Mouse (Mus musculus): ENCODE results near the gene Ankrd54.
"Not testable (repeated sequence)": the region's sequence is repeated elsewhere in the genome, so short reads cannot be mapped to it uniquely, and the experiment has no call there.

The Ankrd54 gene

DNA sequence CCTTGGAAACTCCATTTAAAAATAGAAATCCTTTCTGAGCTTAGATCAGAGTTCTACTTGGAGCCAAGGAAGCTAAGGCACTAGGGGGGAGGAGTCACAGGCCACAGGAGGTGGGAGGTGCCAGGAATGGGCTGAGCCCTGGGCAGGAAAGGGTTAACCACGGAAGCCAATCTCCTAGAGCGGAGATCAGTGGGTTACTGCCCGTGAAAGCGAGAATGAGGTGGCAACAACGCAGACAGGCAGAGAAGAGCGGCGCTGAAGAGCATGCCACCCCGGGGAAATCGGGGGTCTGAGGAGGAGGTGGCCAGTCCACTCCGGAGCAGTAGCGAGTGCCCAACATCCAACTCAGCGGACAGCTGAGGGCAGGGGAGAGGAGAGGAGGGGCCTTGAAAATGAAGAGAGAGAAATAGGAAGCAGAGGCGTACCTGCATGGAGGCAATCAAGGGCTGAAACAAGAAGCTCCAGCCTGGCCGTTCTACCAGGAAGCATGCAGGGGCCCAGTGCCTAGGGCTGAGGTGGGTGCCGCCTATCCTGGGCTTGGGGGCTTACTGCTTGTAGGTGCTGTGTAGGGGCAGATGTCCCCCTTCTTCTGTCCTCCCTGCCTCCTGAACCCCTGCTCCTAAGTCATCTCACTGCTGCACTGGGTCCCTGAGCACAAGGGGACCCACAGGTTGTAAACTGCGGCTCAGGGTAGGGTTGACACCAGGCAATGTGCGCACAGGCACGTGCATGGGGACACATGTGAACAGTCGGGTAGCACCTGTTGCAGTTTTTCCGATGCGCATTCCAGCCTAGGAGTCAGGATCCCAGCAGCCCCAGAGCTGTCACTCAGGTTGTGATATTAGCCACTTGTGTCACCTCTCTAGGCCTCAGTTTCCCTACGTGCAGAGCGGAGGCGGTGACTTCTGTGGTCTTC is 21.9 kb downstream of the Ankrd54 start:
- peak in 1 of 2 experiments; percentile 61 for DNase-seq

DNA sequence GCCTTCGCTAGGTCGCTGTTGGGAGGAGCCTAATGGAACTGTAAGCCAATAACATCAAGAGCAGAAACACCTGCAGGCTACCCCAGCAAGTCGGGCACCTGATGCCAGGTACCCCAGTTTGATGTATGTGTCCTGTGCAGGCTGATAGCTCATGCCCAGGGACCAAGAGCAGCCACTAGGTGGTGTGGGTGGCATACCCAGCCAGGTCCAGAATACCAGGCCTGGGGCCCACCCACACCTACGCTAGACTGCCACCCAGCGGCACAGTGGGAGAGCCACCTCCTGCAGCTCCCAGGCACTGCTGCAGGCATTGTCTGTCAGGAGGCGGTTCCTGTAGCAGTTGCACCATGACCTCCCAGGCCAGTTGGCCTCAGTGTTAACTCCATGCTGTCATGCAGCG is 23.8 kb downstream of the Ankrd54 start:
- peak; percentile 89 to 91 for DNase-seq

DNA sequence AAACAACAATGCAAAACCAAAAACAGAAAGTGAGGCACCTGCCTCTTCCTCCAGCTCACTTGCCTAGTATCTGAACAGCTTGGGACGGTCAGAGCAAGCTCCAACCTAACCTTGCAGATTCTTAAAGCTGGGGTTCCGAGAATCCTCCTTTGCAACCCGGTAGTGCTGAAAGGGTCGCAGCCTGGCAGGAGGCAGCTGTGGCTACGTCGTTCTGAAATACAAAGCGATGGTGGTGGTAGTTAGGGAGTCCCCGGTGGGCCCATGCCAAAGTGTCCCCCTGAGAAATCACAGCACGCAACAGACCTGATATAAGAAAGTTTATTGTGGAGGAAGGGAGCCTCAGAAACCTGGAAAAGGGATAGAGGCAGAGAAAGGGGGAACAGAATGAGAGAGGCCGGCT is 24.4 kb downstream of the Ankrd54 start:
- no peak for DNase-seq

DNA sequence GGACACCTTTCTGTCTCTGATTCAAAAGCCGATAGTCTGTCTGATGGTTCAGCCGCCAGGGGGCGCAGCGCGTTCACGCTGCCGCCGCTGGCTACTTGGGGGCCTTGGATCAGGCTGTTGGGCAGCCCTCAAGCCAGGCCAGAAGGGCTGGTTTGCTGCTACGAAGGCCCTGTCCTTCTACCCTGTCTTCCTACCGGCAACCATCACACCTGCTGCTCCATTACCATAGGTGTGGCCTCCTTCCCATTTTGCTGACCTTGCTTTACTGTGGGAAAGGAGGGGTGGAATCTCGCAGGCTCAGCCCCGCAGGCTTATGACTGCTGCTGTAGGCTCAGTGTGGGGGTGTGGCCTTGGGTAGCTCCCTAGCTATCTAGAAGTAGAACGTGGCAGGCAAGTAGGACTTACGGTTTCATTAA is 24.8 kb downstream of the Ankrd54 start:
- peak in 1 of 2 experiments; percentile 76 for DNase-seq

DNA sequence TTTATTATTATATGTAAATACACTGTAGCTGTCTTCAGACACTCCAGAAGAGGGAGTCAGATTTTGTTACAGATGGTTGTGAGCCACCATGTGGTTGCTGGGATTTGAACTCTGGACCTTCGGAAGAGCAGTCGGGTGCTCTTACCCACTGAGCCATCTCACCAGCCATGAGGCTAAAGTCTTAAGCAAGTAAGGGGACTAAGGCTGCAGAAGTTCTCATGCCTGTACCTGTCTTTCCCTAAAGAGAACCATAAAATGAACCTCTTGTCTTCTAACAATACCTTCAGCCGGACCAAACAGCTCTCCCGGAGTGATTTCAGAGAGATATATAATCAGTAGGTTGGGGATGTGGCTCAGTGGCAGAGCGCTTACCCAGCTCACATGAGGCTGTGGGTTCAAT is 30.8 kb downstream of the Ankrd54 start:
- DNase-seq, result not testable (repeated sequence)

DNA sequence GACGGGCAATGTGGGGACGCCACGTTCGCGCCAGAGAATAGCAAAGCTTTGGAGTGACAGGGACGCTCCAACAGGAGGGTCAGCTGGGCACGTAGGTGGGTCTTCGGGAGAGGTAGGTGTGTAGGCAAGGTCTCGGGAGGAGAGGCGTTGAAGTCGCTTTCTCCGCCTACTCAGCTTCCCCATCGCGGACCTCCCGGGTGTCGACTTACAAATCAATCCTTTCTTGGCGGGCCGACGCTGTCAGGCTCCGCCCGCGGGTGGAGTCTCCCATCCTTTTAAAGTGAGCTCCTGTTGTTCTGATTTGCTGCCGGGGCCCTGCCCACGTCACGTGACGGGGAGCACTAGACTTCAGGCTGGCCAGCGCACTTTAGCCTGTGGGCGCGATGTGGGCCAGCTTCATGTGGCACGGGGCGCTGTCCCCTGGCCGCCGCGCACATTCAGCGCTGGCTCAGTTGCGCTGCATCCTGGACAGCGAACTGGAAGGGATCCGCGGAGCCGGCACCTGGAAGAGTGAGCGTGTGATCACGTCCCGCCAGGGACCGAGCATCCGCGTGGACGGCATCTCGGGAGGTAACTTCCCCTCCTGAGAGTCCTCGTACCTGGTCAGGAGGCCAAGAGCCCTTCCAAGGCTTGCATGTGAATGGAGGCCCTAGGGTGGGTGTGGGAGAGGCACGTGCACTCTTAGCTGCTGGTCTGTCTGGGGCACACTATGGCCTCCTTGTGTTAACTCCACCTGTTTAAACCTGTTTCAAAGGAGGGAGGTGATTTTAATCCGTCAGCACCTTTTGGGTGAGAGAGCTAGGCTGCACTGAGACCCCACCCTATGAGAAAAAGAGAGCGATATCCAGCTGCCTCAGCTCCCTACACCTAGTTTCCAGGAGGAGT is 31.9 kb downstream of the Ankrd54 start:
- DNase-seq, result peak; percentile 95 to 97

DNA sequence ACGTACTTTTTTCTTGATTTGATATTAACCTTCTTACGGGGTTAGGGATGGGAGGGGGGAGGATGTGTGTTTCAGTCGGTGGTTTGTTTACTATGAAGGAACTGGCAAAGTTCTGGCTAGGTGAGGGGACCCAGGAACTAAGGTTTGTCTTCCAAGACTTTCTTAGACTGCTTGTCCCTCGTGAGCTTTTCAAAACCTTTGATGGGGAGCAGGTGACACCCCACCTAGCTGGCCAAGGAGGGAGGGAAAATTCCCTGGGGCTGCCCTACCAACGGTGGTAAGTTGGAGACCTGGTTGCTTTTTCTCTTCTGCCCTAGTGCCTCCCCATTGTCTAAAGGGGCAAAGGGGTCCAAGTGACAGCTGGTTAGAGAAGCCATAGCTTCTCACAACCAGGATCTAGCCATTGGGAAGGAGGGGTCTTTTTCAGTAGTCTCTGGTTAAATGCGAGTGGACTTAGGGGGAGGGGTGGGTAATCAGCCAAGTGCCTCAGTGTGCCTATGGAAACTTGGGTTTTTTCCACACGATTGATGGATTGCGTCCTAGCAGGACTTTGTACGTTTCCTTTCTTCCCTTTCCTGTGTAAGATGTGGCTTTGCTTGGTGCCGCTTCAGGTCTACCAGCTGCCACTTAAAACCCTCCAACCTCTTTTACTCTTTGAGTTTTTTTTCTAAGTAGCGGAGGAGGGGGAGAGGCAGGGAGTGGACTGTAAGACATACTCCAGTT is 33.0 kb downstream of the Ankrd54 start:
- DNase-seq, result no peak

DNA sequence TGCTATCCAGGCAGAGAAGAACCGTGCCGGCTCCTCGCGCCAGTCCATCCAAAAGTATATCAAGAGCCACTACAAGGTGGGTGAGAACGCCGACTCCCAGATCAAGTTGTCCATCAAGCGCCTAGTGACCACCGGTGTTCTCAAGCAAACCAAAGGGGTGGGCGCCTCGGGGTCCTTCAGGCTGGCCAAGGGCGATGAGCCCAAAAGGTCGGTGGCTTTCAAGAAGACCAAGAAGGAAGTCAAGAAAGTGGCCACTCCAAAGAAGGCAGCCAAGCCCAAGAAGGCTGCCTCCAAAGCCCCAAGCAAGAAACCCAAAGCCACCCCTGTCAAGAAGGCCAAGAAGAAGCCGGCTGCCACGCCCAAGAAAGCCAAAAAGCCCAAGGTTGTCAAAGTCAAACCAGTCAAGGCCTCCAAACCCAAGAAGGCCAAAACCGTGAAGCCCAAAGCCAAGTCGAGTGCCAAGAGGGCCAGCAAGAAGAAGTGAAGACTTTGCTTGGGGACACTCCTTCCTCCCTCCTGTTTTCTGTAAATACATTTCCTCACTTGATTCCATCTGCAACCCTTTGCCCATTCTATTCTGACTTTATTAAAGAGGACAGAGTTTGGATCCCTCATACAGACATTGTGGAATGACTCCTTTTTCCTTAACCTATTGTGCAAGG is 33.7 kb downstream of the Ankrd54 start:
- no peak for DNase-seq

DNA sequence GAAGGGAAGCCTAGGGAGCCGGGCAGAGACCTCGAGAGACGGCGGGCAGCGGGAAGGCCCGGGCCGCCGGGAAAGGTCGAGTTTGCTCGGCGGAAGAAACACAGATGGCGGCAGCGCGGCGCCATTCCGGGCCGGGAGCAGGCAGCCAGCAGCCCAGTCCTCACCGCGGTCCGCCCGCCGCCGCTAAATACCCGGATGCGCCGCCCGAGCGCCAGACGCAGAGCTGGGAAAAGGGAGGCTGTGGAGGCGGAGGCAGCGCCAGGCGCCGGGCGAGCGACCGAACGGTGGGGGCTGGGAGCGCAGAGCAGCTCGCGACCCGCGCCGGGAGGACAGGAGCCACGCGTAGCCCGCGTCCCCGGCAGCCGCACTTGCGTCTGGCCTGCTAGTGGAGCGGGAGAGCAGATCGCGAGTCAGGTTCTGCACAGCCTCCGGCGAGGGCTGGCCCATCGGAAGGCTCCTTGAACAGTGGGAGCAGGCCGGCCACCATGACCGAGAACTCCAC is 34.4 kb downstream of the Ankrd54 start, which contains the start of gene H1f0:
TSS of gene H1f0 (plus strand) at position 214 of the 502 bp plus-strand sequence.
- DNase-seq, result peak; percentile 90 to 92

DNA sequence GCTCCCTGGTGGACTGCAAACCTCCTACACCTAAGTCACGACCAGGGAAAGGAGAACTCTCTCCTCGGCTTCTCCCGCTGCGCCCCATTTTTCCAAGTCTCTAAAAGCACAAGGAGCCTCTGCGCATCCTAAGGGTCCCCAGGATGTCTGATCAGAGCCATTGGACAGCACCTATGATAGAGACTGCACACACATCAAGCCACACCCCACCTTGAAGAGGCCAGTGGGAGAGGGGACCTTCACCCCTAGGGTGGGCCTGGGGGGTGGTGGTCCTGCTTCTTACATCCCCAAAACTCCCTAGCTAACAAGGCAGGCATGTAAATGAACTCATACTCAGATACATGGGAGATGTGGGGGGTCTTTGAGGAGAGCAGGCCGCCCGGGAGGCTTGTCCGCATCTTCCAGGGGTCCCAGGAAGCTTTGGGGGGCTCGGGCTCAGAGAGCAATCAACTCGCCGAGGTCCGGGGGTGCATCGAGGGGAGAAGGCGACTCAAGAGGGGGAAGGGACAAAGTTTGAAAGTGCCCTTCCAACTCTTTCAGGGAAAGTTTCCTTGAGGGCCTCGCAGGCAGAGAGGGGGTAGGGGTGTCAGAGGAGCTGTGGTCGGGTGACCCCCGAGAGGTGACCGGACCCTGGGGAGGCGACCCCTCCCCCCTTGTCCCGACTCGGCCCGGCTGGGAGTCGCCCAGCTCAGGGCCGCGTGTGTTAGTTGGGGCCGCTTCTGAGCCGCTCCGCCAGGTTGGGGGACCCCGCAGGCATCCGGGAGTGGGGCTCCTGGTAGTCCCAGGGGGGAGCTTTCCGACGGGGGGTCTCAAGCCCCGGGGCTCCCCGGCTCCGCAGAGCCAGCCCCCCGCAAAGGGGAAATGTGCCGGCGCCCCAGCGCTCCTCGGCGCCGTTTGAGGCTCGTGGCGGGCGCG is 35.1 kb downstream of the Ankrd54 start:
- DNase-seq, result peak in 1 of 2 experiments; percentile 30

DNA sequence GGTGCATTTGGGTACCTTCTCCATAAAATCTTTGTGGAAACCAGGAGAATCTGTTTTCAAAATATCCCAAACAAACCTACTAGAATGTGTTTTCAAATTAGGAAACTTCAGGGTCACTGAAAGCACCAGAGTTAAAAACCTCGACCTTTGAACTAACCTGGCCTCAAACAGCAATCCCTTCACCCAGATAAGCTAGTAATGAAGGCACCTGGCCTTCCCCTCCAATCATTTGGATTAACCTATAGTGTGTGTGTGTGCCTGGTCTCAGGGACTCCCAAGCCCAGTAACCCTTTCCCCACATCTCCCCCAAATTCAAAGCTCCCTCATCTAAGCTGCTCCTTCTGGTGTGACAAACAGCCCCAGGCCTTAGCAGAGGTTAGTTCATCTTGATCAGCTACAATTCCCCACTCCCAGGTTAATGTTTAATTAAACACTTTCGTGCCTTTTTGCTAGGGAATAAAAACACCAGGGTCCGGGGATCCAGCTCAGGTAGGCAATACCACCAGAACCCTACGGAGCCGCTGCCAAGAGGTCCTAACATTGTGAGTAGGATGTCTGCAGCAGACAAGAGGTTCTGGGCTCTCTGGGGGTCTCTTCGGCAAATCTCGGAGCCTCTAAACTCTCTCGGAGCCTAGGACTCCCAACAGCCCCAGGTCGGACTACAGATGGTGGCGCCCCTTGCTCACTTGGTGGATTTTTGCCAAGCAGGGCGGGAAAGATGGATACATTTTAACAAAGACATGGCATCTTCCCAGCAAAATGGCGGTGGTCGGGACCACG is 36.0 kb downstream of the Ankrd54 start:
- peak; percentile 70 to 72 for DNase-seq

DNA sequence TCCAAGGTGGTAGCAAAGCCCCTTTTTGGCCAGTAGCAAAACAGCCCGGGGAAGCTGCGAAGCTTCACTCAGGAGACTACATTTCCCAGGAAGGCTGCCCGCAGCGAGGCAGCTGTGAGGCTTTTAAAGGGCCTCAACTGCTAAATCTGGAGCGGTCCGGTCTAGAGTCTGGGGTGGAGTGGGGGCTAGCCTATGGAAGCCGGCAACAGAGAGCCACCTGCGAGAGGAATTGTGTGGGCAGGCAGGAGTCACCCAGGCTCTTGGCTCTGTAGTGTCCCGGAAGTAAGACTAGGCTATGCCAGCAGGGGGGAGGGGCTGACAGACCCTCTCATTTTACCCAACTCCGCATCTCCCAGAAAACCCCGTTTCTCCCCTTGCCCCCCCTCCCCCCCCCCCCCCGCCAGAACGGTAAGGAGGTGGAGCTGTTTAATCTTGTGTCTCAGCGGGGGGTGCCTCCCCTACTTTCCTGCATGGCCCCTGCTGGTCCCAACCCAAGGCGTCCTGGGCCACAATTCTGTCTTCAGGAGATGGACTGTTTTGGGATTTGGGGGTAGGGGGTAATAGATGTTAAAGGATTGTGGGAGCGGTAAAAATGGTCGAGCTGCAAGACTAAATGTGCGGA is 36.9 kb downstream of the Ankrd54 start:
- peak in 1 of 2 experiments; percentile 36 for DNase-seq

DNA sequence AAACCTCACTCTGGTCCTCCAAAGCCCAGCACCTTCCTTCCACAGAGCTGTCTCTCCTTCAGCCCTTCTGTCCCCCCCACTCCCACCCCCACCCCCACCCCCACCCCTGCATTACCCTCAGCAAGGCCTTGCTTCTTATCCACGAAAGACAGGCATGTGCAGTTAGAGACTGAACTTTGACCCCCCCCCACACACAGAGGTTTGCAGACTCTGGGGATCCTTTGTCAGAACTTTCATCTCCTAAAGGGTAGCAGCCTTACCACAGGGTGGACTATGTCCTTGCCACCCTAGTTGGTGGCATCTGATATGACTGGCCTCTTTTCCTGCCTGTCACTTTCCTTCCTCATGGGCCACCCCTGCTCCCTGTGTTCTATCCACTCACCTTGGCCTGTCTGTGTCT is 39.3 kb downstream of the Ankrd54 start:
- DNase-seq, result peak in 1 of 2 experiments; percentile 42

DNA sequence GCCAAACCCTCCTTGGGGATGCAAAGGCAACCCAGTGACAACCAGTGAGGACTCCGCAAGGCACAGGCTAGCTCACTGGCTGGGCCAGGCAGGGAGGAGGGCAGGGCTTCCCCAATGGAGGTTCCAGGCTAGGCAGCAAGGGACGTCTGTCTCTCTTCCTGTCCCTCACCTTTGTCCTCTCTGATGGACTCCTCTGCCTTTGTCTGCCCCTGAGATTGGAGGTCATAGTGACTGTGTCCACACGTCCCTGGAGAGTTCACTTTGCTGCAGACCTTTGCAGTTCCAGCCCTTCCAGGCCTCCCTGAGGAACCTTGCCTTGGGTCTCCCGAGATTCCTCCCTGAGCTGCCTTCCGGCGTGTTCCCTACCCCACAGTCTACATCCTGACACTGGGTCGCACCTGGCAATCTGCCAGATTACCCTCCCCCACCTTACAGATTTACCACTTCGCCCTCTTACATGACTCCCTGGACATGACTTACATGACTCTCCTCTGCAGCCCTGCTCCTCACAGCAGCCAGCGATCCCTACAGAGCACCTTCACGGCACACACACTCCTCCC is 39.9 kb downstream of the Ankrd54 start:
- peak in 1 of 2 experiments; percentile 45 for DNase-seq

DNA sequence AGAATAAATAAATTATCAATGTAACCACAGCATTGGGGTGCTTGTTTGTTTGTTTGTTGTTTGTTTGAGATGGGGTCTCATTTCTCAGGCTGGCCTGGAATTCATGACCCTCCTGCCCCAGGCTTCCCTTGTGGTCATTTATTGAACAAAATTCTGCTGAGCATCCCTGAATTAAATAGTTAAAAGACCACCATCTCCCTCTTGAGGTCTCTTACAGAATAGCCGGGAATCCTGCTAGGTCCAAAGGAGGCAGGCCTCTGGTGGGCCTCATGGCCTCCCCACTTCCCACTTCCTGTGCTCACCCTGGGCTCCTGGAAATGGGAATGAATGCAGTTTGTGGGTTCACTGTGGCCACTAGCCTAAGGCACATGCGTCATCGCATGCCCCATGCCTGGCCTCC is 43.8 kb downstream of the Ankrd54 start:
- no peak for DNase-seq

DNA sequence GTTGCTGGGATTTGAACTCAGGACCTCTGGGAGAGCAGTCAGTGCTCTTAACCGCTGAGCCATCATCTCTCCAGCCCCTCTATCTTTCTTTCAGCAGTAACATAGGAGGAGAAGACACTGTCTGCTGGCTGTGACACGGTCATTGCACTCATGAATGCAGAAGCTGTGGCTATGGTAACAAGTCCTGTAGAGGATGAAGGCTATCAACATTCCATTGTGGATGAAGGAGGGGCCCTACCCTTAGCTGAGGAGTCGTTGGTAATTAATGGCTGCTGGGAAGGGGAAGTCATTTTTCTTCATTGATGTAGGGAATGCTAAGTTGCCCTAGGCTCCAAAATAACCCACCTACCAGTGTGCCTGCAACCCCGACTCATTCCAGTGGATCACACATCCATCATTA is 44.5 kb downstream of the Ankrd54 start:
- DNase-seq, result no peak

DNA sequence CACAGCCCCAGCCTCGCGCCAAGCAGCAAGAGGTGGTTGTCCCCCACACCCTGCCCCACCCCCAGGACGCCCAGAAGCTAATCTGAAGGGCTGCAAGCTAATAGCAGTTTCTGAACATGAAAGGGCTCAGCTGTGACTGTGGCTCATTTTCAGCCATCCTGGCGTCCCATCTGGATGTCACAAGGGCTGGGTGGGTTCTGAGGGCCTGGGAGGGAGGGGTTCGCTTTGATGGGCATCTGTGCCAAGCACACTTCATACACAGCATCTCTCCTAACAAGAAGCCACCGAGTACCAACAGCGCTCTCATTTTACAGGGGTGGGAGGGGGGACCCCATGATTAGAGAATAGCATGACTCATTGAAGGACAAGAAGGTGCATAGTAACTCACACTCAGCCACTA is 49.3 kb downstream of the Ankrd54 start:
- no peak for DNase-seq

DNA sequence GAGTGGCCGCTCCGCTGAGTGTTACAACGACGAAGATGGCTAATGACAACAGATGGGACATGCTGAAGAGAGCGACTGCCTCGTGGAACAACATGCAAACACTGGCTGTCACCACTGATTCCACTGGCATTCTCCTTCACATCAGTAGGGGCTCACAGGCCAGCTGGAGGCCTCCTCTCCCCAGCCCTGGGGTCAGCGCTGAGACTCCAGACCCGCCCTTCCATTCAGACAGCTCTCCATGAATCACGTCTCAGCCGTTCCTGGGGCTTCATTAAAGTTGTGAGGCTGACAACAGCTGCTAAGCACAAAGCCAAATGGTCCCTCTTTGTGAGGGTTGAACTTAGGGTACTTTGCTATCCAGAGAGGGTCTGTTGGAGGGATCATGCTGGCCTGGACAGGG is 51.1 kb downstream of the Ankrd54 start:
- no peak for DNase-seq

DNA sequence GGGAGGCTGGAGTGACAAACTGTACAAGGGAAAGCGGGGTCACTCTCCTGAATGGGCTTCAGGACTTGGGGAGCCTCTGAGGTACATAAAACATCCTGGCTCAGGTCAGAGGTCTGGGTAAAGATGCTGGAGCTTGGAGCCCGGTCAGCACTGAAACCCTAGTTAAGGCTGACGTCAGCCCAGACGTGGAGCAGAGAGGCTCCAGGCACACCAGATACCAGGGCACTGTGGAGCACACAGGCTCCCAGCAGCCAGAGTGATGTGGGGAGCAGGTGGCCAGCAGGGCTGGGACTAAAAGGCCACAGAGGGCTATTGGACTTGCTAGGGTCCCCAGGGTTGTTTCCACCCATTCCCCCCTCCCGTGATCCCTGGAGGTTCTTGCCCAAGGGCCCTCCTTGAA is 53.0 kb downstream of the Ankrd54 start:
- DNase-seq, result no peak
